Mouse (Mus musculus) left cerebral cortex, adult 9 months (tissue): ENCODE data around the gene Map4k3.
A peak's percentile ranks its signal among the peaks of the same experiment; 100 is the strongest.
"Not testable (repeated sequence)": the region's sequence is repeated elsewhere in the genome, so short reads cannot be mapped to it uniquely, and the experiment has no call there.

Source experiments
- DNase-seq, 2 experiments: peaks; one replicate each; pipeline ENCODE4 v3.0.0; 2022; ENCODE audit warnings: low spot score in 2 of 2

Gene Map4k3

GRCm38 (mm10) chr17:80568842-80569601 lies 159.3 kb downstream of the Map4k3 start:
- DNase-seq: no peak

DNA sequence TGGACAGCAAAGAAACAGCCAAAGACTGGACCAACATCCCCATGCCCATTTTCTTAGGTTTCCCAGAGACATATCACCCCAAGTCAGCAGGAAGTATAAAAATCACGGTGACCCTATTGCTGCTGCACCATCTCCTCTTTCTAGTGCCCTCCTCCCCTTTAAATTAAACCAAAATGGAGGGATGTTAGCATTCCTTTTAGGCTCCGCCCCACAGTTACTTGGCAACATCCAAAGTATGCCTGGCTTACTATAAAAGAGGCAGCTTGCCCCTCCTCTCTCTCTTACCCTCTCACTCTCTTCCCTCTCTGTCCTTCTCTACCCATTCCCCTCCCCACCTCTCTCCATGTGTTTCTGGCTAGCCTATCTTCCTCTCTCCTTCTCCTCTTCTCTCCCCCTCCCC lies 159.8 kb downstream of the Map4k3 start:
- no peak for DNase-seq

DNA sequence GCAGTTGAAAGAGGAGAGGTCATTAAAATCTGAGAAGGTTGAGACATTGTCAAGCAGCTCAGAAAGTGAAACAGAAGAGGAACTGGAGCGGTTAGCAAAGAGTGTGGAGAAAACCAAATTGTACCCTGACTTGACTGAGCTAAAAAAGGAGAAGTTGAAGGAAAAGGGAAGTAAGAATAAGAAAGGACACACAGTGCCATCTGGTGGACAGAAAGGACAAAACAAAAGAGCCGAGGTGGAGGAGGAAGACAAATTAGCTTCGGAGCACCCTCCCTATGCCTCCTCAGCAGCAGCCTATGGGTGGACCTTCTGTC lies 163.7 kb downstream of the Map4k3 start:
- DNase-seq: peak in 1 of 2 experiments; percentile 67

GRCm38 (mm10) chr17:80563762-80564610 lies 164.3 kb downstream of the Map4k3 start:
- not testable (repeated sequence) for DNase-seq

DNA sequence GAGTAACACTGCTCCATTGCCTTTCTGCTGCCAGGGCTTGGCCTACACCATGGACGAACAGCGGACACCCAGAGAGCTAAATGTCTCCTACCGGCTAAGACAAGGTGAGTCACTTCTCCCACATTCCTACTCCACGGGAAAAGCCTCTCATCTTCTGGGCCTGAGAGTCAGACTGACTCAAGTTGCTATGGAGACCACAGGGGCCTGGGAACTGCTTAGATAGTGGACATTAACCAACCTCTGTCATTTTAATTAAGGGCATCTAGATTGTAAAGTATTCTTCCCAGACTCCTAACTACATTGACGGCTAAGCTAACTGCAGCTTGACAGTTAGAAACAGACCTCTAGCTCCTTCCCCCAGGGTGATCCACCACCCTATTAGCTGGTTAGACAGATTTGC lies 165.5 kb downstream of the Map4k3 start:
- DNase-seq: no peak

DNA sequence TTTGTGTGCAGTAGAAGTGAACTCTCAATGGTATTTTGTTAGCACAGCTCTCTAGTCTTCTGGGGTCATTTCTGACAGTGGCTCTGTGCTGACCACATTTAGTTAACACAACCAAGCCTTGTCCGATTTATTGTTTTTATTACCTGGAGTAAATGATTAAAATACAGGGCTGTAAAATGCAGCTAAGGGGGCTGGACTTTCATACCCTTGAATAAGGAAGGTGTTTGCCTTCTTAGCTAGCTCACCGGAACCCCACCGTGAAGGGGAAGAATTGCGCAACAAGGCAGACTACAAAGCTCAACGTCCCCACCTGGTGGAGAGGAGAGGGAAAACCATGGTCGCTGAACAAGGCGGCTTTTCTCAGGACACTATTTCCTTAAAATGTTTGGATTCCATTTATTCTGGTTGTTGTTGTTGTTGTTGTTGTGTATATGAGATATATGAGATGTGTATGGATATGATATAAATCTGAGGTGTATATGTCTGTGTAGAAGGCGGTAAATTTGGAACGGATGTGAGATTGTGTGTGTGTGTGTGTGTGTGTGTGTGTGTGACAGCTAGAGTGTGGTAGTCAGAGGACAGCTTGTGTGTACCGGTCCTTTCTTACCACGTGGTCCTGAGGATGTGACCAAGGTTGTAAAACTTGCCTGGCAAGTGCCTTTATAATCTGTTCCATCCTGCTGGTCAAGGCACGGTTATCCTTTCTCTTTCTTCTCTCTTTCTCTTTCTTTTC lies 167.4 kb downstream of the Map4k3 start:
- peak in 1 of 2 experiments; percentile 78 for DNase-seq

- no peak for DNase-seq
Measured at GRCm38 (mm10) chr17:80559745-80560144, 168.5 kb downstream of the Map4k3 start.

DNA sequence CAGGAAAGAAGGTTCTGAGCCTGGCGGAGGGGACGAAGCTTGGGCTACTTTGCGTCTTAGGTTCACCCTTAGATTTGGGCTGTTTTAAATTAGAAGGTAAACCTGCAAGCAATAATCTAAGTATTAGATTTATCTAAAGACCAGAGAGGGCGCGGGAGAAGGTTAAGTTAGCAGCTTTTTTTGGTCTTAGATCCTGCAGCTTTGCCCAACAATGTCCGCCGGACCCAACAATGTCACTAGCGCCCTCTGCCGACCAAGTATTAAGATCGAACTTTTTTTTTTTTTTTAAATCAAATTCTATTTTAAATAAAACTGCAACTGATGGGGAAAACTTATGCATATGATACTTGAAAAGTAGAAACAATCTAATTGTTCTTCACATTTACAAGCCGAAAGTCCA lies 169.2 kb downstream of the Map4k3 start:
- no peak for DNase-seq

DNA sequence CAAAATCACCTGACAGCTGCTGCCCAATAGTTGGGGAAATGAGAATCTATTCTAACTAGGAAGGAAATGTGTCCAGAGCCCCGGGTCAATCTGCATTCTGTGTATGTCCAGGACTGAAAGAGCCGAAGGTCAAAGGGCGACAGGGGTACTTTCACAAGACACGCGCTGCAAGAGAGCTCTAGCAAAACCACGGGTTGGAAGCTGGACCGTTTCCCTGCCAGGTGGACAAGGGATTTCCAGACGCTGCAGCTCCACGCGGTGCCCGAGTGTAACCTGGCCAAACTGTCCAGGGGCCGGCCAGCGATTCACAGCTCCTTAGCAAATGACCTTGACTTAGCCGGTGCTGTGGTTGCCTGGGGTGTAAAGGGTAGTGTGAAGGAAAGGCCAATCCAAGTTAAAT lies 169.7 kb downstream of the Map4k3 start:
- no peak for DNase-seq

DNA sequence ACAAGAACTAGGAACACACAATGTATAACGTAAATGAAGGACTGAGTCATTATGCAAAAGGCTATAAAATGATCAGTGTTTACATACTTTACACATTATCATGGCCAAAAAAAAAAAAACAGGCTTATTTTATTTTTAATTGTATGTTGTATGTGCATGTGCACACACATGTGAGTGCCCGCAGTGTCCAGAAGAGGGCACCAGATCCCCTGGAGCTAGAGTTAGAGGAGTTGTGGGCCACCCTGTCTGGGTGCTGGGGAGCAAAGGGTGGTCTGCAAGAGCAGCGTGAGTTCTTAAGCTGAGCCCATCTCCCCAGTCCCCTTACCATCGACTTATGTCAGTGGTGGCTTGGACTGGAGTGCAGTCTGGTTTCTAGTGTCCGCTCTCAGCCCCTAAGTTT lies 170.8 kb downstream of the Map4k3 start:
- no peak for DNase-seq

DNA sequence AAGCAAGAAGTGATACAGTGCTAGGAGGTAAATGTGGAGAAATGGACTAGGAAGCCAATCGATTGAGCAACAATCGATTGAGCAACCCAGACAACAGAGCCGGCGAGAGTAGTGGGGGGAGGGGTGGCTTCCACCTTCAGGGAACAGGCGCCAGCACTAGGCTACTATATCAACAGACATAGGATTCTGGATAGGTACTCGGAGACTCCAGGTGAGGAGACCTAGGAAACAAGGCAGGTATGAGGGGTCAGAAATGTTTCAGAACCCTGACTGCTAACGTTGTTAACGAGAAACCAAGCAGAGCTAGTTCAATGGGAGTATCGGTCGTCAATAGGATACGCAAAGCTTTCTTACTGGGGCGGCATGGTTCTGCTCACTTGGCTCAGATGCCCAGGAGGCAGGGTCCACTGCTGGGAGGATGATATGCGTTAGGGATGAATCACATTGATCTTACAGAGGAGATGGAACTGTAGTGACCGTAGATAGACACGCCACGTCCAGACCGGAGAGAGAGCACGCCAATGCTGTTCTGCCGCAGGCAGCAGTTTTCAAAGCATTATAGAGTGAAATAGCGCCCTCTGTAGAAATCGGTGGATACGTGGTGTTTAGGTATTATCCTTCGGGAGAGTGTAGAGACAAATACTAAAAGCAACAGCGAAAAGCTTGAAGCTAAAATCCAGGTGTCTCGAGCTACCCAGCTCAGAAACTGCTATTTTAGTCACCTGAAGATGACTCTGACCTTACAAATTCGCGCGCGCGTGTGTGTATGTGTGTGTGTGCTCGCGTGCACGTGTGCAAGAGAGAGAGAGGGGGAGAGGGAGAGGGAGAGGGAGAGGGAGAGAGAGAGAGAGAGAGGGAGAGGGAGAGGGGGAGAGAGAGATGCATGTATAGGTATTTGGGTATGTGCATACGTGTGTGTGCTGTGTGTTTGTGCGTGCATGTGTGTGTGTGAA lies 174.7 kb downstream of the Map4k3 start:
- DNase-seq: peak in 1 of 2 experiments; percentile 82

DNA sequence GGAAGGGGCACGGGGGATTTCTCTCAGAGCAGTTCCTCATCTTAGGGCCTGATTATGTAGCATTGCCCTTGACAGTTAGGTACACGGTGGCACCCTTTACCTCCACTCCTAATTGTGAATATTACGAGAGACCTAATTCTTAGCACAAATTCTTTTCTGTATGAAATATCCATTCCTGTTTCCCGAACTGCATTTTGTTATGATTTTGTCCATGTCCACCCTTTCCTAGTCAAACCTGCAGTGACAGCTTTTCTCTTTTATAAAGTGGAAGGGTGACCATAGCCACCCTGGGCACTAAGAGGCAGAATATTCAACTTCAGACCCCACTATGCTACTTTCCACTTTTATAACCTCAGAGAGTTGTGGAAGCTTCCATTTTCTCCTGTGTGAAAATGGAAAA lies 175.6 kb downstream of the Map4k3 start:
- no peak for DNase-seq

DNA sequence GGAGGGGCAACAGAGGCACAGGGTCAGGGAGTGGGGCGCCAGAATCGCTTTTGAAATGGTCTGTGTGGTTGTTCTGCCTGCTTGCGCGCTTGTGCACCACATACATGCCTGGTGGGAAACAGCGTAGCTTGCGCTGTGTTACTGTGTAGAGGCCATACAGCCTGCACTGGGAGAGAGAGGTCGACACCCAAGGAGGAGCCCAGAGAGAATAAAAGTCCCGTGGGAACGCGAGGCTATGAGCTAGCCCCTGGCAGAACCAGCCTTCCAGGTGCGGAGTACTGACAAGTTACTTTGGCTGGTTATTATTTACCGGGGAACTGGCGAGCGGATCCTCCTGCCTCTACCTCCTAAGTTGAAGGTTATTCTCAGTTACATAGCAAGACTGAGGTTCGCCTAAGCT lies 177.3 kb downstream of the Map4k3 start:
- no peak for DNase-seq

DNA sequence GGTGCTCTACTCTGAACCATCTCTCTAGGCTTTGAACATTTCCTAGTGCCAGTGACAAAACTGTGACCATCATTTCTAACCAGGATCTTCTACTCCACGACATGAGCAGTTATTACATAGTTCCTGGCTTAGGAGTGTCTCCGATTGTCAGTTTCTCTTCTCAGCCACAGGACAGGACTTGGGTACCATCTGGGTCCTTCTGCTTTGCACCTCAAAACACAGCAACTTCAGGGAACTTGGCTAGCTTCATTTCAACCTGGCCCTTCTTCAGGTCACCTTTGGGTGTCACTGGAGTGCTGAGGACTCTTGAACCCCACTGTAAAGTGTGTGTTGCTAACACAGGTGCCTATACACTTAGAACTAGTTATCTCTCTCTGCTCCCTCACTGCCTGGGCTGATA lies 181.4 kb downstream of the Map4k3 start:
- DNase-seq: no peak

- DNase-seq: no peak
Measured at GRCm38 (mm10) chr17:80546227-80546626, 182.1 kb downstream of the Map4k3 start.

GRCm38 (mm10) chr17:80543646-80544045 lies 184.6 kb downstream of the Map4k3 start:
- no peak for DNase-seq

DNA sequence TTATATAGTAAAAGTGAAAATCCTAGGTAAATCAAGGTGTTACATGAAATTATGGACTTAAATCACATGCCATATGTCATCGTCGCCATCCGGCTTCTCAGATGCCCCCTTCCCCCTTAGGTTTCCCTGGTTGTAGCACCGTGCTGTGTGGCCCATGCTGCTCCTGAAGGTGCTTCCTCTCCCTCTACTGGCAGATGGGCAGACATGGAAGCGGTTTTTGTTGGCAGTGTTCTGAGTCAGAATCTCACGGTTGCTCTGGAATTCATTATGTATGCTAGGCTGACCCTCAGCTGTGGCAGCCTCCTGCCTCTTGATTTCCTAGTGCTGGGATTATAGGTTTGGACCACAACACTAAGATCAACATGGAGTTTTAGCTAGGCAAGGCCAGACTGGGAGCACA lies 191.1 kb downstream of the Map4k3 start:
- no peak for DNase-seq

DNA sequence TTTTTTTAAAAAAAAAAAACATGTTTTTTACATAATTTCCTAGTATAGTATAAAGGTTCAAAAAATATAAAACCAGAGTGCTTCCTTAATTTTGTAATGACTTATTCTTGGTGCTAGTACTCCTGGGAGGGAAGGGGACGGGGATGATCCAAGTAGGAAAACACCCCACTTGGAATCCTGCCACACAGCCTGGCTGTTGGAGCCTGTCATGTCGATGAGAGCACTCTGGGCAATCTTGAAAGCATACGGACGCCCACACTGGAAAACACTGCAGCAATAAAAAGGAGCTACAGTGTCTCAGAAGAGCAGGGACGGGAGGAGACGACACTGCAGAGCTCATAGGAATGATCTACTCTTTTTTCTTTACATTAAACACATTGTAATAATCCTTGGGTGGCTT lies 192.7 kb downstream of the Map4k3 start:
- peak in 1 of 2 experiments; percentile 7 for DNase-seq

- DNase-seq: not testable (repeated sequence)
Measured at GRCm38 (mm10) chr17:80531351-80531750, 196.9 kb downstream of the Map4k3 start.
